Mouse (Mus musculus) cerebellum, adult (tissue): ENCODE measurements around the gene Mroh8.

ENCODE experiments used
- ATAC-seq: cut with Nextera tagmentation; 2 replicates; pipeline ENCODE4 v1.9.2; 2017; ENCODE audit warnings: mild to moderate bottlenecking, moderate library complexity, mixed read lengths; ENCODE audit not compliant: insufficient number of reproducible peaks, low FRiP score, low TSS enrichment

The Mroh8 gene

GRCm38 (mm10) chr2:157279416-157279800, at the start of gene Mroh8:
Mroh8 (minus strand) TSS chr2:157279549.
- ATAC-seq = peak; percentile 71

- no peak for ATAC-seq
These were observed 49.2 kb upstream of the Mroh8 start for GRCm38 (mm10) chr2:157328570-157328969.

- no peak for ATAC-seq
These were observed 48.8 kb upstream of the Mroh8 start for GRCm38 (mm10) chr2:157328106-157328505.

GRCm38 (mm10) chr2:157325238-157325637, 45.9 kb upstream of the Mroh8 start:
- no peak for ATAC-seq

- no peak for ATAC-seq
These were observed 42.8 kb upstream of the Mroh8 start for GRCm38 (mm10) chr2:157322029-157322766.

- no peak for ATAC-seq
These were observed 41.5 kb upstream of the Mroh8 start for GRCm38 (mm10) chr2:157320886-157321285.

GRCm38 (mm10) chr2:157320135-157320534, 40.8 kb upstream of the Mroh8 start:
- ATAC-seq = no peak

GRCm38 (mm10) chr2:157317220-157317619, 37.9 kb upstream of the Mroh8 start:
- no peak for ATAC-seq

- ATAC-seq = no peak
These were observed 37.1 kb upstream of the Mroh8 start for GRCm38 (mm10) chr2:157316358-157316933.

- no peak for ATAC-seq
These were observed 36.1 kb upstream of the Mroh8 start for GRCm38 (mm10) chr2:157315486-157315885.

GRCm38 (mm10) chr2:157314310-157314709, 35.0 kb upstream of the Mroh8 start:
- no peak for ATAC-seq

GRCm38 (mm10) chr2:157313718-157314117, 34.4 kb upstream of the Mroh8 start:
- no peak for ATAC-seq

- no peak for ATAC-seq
These were observed 31.8 kb upstream of the Mroh8 start for GRCm38 (mm10) chr2:157310963-157311637.

GRCm38 (mm10) chr2:157309611-157310010, 30.3 kb upstream of the Mroh8 start:
- ATAC-seq = no peak

GRCm38 (mm10) chr2:157308273-157308917, 29.0 kb upstream of the Mroh8 start:
- ATAC-seq = no peak

- no peak for ATAC-seq
These were observed 28.4 kb upstream of the Mroh8 start for GRCm38 (mm10) chr2:157307715-157308265.

- ATAC-seq = no peak
These were observed 27.0 kb upstream of the Mroh8 start for GRCm38 (mm10) chr2:157306091-157307032.

GRCm38 (mm10) chr2:157303096-157303495, 23.7 kb upstream of the Mroh8 start:
- ATAC-seq = no peak

GRCm38 (mm10) chr2:157300051-157300450, 20.7 kb upstream of the Mroh8 start:
- ATAC-seq = no peak
